Mouse (Mus musculus): Measurements from ENCODE around the gene Olfr725. TPM values are rescaled to one million over a fixed set of nuclear protein-coding genes. Genes with fewer than 3 reads are reported as not detected.

Olfr725 gene
- not detected for total RNA-seq (2022)

GRCm38 (mm10) chr14:50040275-50040674, at the start of gene Olfr725:
Gene Olfr725 (minus strand): TSS chr14:50040375.
- DNase-seq (ENCODE audit: low spot score in 2 of 2) = no peak

GRCm38 (mm10) chr14:50062733-50063104, 22.5 kb upstream of the Olfr725 start:
- no peak for DNase-seq (ENCODE audit: low spot score in 2 of 2)

- DNase-seq (ENCODE audit: low spot score in 2 of 2) = peak in 1 of 2 experiments; percentile 3
Measured at GRCm38 (mm10) chr14:50061955-50062732, 22.0 kb upstream of the Olfr725 start.

- DNase-seq (ENCODE audit: low spot score in 2 of 2) = no peak
Measured at GRCm38 (mm10) chr14:50061590-50061954, 21.4 kb upstream of the Olfr725 start.

GRCm38 (mm10) chr14:50061179-50061578, 21.0 kb upstream of the Olfr725 start:
- DNase-seq (ENCODE audit: low spot score in 2 of 2) = no peak

GRCm38 (mm10) chr14:50032041-50032440, 8.1 kb downstream of the Olfr725 start:
- DNase-seq (ENCODE audit: low spot score in 2 of 2) = no peak

- DNase-seq (ENCODE audit: low spot score in 2 of 2) = no peak
Measured at GRCm38 (mm10) chr14:50031356-50031755, 8.8 kb downstream of the Olfr725 start.

- no peak for DNase-seq (ENCODE audit: low spot score in 2 of 2)
Measured at GRCm38 (mm10) chr14:50026371-50026770, 13.8 kb downstream of the Olfr725 start.

Other genes starting within 250 kb of the Olfr725 start
- gene Olfr722, start 138.4 kb downstream of the Olfr725 start, total RNA-seq (2022) = not detected
- not detected for gene Olfr723, start 108.6 kb downstream of the Olfr725 start, total RNA-seq (2022)
- not detected for gene Olfr724, start 77.1 kb downstream of the Olfr725 start, total RNA-seq (2022)
- gene Olfr726, start 50.6 kb upstream of the Olfr725 start, total RNA-seq (2022) = not detected
- gene Olfr727, start 82.8 kb upstream of the Olfr725 start, total RNA-seq (2022) = not detected
- not detected for gene Olfr728, start 102.3 kb upstream of the Olfr725 start, total RNA-seq (2022)
- gene Olfr729, start 112.5 kb upstream of the Olfr725 start, total RNA-seq (2022) = not detected
- not detected for gene Olfr730, start 147.8 kb upstream of the Olfr725 start, total RNA-seq (2022)
- gene Olfr731, start 201.5 kb upstream of the Olfr725 start, total RNA-seq (2022) = not detected
- gene Olfr732, start 243.8 kb upstream of the Olfr725 start, total RNA-seq (2022) = not detected